Mouse (Mus musculus): ENCODE measurements at regions not wholly inside any gene's neighbourhood (a gene's known extent, or its start where the extent isn't known, plus 50 kb on each side); places are given as distances from the start of the nearest gene placed in this dataset.

DNA sequence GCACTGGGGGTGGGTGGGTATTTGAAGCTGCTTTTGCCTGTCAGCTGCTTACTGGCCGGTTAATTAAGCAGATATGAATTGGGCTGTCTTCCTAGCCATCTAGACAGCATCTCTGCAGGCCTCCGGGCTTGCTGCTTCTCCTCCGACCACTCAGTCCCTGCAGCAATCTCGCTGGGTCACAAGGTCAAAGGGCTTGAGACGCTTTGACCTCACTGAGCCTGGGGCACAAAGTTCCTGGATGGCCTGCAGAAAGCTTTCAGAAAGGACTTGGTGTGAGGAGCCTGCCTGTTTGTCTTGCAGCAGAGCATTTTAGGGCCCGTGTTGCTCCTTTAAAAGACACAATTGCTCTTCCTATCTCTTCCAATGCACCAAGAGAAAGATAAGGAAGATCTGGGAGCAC lies 83.7 kb upstream of the Ppp2r5a start:
- no peak for DNase-seq

DNA sequence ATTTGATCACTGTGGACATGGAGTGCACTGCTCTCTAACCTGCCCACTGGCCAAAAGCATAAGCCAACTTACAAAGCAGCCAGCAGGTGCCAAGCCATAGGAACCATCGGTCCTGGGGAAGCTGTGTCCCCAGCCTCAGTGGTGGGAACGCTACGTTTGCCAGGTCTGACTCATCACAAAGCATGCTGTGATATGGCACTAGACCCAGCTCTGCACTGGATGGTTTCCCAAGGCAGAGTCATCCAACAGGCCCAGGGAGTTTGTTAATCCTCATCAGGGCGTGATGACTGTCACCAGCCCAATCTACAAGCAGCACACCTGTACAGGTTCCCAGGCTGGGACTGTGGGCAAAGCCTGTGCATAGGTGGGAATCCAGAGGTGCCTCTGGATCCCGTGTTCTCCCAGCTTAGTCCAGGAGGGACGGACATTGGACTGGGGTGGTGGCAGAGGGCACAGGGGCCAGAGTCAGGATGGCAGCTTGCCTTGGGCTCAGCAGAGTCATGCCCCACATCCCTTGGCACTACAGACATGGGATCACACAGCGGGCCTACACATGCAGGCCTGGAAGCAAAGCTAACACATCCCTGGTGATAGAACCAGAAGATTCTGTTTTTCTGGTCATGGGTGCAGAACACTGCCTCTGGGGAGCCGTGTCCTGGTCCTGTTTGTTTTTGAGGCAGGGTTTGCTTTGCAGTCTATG lies 81.8 kb upstream of the Ppp2r5a start:
- DNase-seq, result no peak

DNA sequence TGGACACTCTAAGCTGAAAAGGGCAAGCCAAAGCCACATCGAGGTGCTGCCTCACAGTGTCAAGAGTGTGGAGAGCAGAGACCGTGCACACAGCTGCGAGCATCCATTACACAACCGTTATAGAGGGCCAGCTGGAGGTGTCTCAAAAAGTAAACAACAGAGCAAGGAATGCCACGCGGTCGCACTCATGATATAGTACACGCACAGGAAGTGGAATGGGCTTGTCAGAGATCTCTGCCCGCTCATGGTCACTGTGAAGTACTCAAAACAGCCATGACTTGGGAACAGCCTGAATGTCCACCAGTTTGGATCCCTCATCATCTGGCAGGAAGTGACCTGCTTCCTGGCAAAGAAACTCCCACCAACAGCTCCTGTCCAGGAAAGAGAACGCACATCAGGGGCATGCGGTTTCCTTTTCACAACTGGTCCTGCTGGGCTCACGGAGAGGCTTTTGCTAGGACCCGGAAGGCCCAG lies 76.9 kb upstream of the Ppp2r5a start:
- peak; percentile 59 for DNase-seq

DNA sequence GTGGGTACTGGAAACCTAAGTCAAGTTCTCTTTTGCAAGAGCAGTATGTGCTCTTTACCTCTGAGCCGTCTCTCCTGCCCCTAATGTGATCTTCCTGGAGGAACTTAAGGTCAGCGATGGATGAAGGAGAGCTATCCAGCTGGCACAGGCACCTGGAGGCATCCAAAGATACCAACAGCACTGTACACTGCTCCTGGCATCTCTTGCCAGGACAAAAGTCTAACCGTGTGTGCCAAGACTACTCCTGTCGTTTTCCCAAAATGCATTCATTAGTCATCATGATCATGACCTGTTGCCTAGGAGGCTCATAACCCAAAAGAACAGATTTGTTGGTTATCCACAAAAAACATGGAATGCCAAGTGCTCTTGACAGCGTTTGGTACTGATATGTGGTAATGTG lies 69.5 kb upstream of the Ppp2r5a start:
- no peak for DNase-seq

DNA sequence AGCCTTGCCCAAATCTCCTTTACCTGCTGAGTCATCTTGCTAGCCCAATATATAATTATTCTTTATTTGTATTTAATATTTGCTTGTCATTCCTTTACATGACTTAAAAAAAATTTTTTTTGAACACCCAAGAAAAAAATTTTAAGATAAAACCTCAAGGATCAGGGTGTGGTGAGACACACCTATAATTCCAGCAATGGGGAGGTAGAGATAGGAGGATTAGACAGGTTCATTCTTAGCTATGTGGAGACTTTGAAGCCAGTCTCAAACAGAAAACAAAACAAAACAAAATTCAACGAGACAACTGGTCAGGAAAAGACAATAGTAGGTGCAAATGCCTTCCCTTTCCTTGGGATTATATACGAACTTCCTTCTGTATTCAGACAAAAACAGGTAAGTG lies 68.4 kb upstream of the Ppp2r5a start:
- no peak for DNase-seq

DNA sequence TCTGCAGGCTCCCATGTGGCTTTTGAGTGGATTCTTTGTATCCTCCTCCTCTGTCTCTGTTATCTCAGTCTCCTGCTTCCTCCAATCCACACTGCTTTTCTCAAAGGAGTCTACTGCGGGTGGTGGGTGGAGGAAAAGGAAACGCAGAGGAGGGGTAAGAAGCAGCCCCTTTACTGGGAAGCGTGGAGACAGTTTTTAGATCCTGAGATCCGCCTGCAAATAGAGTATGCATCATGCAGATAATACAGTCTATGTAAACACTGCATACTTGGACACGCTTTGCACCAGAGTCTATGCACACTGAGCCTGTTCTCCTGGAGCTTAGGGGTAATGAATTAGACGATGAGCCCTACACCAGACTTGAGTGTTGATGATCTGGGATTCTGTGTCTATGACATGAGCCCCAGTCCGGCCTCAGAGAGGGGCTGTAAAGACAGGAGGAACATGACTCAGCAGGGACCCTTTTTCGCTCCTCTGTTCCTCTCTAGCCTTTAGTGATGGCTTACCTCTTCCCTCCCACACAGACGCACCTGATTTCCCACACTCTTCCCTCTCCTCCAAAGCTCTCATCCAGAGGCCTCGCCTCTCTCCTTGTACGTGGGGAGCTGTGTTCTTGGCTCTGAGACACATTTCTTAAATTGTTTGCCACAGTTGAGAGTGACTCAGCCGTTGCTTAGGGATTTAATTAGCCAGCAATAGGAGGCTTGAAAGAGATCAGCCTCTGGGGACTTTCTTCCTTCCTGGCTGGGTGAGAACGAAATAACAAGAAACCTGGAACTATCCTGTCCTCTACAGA lies 67.3 kb upstream of the Ppp2r5a start:
- DNase-seq, result no peak

DNA sequence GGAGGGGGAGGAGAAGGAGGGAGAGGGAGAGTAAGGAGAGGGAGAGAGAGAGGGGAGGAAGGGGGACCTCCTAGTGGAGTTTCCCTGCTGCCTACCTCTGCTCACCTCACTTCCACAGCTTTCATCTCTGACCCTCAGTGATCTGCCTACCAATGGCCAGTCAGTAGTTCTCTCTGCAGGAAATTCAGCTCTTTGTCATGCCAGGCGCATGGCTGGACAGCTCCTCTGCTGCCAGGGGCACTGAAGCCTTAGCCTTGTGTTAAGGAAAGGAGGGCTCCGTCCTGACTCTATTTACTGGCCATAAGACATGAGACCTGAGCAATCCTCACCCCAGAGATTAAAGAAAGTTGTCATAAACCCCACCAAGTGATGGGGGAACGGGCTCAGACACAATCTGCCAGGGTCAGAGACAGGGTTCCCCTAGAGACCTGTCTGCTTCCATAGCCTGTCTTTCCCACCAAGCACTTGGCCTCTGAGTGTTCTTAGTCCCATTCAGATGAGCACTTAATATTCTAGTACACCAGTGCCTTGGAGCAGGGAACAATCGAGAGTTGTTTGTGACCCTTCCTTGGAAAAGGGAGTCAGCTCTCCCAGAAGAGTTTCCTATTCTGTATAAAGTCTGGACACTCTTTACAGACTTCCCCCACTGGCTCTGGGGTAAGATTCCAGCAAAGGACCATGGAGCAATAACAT lies 65.9 kb upstream of the Ppp2r5a start:
- no peak for DNase-seq

DNA sequence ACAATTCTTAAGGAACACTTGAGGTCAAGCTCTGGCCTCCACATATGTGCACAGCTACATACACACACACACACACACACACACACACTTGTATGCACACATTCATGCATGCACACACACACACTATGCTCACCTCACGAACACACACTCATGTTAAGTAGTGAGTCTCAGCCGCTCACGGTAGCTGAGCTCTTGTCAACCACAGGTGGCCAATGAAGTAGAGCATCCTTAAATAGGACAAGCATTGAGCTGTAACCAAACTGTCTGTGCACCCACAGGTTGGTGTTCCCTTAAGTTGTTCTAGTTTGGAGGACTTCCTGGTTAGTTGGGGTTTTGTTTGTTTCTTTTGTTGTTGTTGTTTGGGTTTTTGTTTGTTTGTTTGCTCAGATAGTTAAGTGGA lies 63.2 kb upstream of the Ppp2r5a start:
- peak; percentile 52 for DNase-seq

DNA sequence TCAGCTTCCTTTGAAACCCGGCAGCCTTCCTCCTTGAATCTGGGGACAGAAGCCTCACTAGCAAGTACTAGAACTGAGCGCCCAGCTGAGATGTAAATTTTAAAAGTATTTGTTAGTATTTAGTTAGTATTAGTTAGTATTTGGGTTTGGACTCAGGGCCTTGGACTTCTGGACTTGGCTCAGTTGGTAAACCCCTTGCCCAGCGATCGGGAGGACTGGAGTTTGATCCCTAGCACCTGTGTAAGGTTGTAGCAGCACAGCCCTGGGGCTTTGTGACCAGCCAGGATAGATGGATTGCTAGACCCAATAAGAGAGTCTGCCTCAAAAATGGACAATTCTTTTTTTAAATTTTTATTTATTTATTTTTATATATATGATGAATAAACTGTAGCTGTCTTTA lies 62.7 kb upstream of the Ppp2r5a start:
- no peak for DNase-seq

DNA sequence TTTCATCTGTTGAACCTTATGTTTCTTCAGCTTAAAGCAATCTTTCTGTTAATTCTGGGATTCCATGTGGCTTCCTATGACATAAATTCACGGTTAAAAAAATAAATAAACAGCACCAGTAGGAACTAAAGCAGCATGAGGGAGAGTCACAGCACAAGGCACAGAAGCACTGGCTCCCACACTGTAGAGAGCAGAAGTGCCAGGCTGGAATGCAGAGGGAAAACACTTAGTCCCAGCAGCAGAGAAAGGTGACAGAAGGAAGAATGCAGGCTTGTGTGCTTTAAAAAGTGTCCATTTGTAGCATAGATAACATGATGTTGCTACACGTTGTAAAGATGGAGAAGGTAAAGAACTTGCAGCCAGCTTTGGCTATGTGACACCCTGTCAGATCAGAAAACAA lies 62.1 kb upstream of the Ppp2r5a start:
- DNase-seq, result no peak

DNA sequence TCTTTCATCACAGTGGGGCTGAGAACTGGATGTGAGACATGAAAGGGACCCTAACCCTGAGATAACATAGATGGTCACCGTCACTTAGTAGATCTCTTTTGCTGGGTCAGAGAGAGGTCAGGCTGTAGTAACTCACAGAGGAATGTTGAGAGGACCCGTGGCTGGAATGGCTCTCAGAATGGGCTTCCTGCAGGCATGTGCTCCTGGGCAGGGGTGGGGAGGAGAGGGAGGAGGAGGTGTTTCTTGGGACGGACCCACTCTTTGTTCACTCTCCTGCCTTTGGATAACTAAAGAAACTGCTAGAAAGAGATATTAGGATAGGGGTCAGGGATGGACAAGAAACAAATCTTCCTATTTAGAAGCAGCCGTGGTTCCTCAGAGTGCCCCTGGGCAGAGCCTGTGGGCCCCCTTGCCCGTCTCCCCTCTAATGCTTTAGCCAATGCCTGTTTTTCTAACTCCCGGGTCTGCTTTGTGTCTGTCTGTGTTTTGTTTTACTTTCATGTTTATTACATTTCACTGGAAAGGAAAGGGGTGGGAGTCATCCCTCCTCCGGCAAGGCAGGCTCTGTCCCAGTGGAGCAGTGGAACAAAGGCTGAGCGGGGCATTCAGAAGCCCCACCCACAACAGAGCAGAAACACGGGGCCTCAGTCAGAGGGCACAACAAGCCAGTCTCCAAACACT lies 58.9 kb upstream of the Ppp2r5a start:
- no peak for DNase-seq

DNA sequence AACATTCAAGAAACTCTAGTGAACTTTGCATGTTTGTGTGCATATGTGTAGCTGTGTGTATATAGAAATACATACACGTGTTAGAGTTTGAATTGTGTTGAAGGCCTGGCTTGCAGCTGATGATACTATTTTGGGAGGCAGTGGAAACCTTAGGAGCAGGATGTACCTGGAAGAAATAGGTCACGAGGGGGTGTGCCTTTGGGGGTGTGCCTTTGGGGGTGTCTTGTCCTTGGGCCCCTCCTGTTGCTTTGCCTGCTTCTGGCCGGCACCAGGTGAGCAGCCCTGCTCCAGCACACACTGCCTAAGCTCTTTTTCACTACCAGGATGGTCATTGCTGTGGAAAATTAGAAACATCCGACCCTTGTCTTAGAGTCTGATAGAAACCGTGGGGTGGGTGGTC lies 56.0 kb upstream of the Ppp2r5a start:
- DNase-seq, result no peak

DNA sequence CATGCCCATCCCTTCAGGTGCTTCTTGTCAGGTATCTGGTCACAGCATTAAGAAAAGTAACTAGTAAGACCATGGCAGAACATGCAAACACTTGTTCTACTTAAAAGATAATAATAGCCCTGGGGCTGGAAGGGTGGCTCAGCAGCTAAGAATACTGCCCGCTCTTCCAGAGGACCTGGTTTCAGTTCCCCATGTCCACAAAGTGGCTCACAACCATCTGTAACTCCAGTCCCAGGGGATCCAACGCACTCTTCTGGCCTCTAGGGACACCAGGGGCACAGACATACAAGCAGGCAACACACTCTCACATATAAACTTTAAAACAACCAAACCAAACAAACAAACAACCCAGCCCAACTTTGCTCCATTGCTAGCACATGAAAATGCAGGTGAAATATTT lies 55.2 kb upstream of the Ppp2r5a start:
- DNase-seq, result no peak

DNA sequence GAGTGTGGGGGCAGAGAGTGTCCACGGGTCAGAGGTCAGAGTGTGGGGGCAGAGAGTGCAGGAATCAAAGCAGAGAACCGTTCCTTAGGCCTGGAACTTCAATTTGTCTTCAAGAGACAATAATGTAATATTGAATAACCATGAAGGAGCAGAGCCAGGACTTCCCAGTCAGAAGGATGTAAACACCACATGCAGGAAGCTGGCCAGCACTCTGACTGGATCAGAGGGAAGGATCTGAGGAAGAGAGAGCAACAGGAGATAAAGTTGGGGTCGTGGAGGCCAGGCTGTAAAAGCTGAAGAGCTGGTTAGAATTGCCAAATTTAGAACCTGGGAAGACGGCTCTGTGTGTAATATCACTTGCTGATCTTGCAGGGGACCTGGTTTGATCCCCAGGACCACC lies 54.0 kb upstream of the Ppp2r5a start:
- no peak for DNase-seq

DNA sequence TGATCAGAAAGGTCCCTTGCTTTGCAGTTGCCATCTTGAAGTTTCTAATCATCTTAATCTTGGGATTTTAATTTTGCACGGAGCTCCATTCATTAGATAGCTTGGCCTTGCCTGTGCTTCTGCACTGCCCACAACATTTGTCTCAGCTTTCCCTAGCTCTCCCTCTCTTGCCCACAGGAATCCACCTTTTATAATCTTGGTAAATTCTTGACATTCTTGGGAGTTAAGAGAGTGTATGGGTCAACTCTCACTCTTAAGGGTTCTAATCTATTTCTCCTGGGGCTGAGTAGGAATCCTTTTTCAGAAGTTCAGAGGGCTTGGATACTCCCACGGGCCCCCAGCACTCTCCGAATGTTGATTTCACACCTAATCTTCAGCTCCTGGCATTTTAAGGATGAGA lies 51.5 kb upstream of the Ppp2r5a start:
- DNase-seq, result no peak

DNA sequence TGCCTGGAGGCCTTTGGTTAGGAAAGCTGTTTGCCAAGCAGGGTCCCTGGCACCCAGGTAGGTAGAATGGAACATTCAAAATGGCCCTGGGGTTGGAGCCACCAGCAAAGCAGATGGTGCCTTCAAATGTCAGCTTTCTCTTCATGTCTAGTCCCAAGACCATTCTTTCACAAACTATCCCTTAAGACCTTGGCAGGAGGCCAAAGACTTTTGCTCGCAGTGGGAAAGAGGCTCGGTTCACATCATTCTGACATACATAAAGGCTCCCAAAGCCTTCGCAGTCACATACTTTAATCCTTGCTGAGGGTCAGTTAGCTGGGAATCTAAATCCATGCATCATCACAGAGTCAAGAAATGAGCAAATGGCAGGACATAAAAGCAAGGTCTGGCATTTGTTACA lies 50.5 kb upstream of the Ppp2r5a start:
- no peak for DNase-seq

All from thymus, postnatal 14 days (tissue).